Mouse (Mus musculus): ENCODE data around the gene Adamts8. TPM values are rescaled to one million over a fixed set of nuclear protein-coding genes. Genes with fewer than 3 reads are reported as not detected.
A peak's percentile ranks its signal among the peaks of the same experiment; 100 is the strongest.

The Adamts8 gene
- polyA plus RNA-seq, 1 experiment from 2014 or later = 11.2 TPM

DNA sequence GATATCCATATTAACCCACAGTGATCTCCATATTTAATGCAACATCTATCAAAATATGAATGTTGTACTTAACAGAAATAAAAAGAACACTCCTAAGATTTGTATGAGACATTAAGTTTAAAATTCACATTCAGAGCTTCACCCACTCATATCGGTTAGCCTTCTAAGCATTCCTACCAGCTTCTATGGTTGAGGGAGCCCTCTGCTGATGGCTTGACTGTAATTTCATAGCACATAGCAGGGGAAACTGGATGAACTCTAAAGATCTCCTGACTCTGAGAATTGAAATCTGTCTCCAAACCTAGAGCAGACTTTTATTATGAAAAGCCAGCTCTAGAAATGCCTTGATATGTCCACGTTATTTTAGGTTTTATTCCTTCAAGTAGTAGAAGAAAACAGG lies 38.1 kb downstream of the Adamts8 start:
- ATAC-seq (replicated peaks; ENCODE audit: insufficient number of reproducible peaks, insufficient read depth, low FRiP score, low read depth) = no peak
- Histone ChIP-seq H3K27me3 (no peaks in the 10 kb centered on the region), H3K27ac (peak overlapping the region; percentile 51), H3K4me1 (replicated peaks) (peaks cover 14% of the 10 kb centered on the region), H3K4me2 (no peak overlapping the region), H3K36me3 (no peaks in the 10 kb centered on the region), H3K9ac (no peak overlapping the region), H3K4me3 (no peak overlapping the region), H3K9me3 (replicated peaks) (no peaks in the 10 kb centered on the region; the same call in 1 of the 2 replicates)
- 36% methylated on average over 2 of the region's 2 CpGs for WGBS

DNA sequence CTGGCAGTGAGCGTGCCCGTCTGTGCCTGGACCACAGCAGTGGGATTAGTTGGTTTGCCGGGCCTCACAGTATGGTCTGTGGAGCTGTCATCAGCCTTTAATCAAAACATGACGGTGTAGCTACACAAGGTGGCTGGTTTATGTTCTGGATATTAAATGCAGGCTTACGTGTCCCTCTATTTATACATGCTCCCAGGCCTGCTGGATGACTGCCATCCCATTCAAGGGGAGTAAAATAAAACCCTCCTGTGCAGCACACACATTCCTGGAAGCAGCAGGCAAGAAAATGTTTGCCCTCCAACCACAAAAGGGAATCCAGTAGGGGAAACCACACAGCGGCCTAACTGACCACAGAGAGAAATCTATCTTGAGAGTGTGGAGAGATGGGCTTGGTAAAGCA lies 43.4 kb downstream of the Adamts8 start:
- Histone ChIP-seq H3K4me2 (no peak overlapping the region), H3K4me1 (replicated peaks) (peaks cover 17% of the 10 kb centered on the region), H3K9ac (no peak overlapping the region), H3K36me3 (no peaks in the 10 kb centered on the region), H3K27ac (peak overlapping the region; percentile 90), H3K9me3 (replicated peaks) (no peaks in the 10 kb centered on the region), H3K4me3 (no peak overlapping the region), H3K27me3 (no peaks in the 10 kb centered on the region)
- 23% methylated on average over 6 of the region's 6 CpGs for WGBS
- ATAC-seq (replicated peaks; ENCODE audit: insufficient number of reproducible peaks, insufficient read depth, low FRiP score, low read depth) = peak; percentile 92

DNA sequence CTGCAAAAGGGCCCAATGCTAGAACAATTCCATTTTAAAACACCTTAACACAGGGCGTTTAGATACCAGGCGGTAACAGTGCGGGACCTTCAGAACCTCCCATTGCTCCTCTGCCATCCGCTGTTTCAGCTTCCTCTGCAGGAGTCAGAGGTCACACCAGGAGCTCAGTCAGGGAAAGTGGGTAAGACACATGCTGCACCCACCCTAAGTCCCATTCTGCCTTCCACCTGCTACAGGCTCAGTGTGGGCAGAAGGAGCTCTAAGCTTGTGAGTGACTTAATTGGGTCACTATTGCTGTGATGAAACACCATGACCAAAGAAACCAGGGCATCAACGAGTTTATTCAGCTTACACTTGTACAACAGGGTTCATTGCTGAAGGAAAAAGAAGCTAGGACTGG lies 50.7 kb downstream of the Adamts8 start:
- WGBS = 84% methylated on average over 5 of the region's 5 CpGs
- Histone ChIP-seq H3K4me2 (no peak overlapping the region), H3K9ac (no peak overlapping the region), H3K4me1 (replicated peaks) (no peaks in the 10 kb centered on the region), H3K27me3 (no peaks in the 10 kb centered on the region), H3K36me3 (no peaks in the 10 kb centered on the region), H3K4me3 (no peak overlapping the region), H3K9me3 (replicated peaks) (no peaks in the 10 kb centered on the region), H3K27ac (no peak overlapping the region)
- ATAC-seq (replicated peaks; ENCODE audit: insufficient number of reproducible peaks, insufficient read depth, low FRiP score, low read depth) = no peak

DNA sequence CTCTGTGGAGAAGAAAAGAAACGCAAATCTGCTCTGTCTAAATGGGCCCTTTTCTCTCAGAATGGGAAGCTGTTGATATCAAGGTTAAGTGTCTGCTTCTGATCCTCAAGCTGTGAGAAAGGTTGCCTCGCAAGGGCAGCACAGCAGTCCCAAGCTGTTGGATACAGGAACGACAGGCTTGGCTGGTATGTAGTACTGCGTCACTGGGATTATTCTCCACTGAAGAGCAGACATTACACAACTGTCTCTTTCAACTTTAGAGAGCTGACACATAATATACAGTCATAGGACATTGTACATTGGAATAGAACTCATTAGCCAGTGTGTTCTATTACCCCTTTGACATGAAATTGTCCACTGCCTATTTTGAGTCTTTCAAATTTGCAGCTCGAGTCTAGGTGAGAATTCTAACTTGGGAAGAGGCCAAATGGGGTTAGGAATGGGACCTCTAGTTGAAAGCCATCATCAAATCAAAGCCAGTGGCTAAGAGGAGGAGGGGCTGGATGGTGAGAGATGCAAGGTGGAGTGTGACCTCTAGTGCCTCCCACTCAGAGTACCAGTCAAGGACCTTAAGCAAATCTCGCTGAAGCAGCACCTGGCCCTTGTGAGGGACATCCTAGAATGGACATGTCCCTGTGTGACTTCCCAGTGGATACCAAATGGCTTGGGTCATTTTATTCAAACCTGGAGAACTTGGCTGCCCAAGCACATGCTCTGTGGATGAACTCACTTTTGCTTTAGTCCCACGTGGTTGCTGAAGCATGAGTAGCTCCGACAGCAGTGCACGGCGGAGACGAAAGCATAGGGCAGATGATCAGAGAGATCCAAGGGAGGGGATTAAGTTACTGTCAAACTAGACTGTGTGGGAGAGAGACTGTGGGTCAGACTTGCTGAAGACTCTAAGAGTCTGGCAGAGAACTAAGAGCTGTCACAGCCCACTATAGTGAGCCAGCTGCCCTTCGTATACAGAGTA lies 54.5 kb downstream of the Adamts8 start:
- Histone ChIP-seq H3K9ac (no peak overlapping the region), H3K27ac (no peak overlapping the region), H3K36me3 (no peaks in the 10 kb centered on the region), H3K4me2 (no peak overlapping the region), H3K9me3 (replicated peaks) (no peaks in the 10 kb centered on the region), H3K4me1 (replicated peaks) (peaks cover 9% of the 10 kb centered on the region; the same call in 1 of the 2 replicates), H3K27me3 (no peaks in the 10 kb centered on the region), H3K4me3 (no peak overlapping the region)
- 53% methylated on average over 12 of the region's 12 CpGs for WGBS
- ATAC-seq (replicated peaks; ENCODE audit: insufficient number of reproducible peaks, insufficient read depth, low FRiP score, low read depth) = no peak; the same call in 1 of the 2 replicates

DNA sequence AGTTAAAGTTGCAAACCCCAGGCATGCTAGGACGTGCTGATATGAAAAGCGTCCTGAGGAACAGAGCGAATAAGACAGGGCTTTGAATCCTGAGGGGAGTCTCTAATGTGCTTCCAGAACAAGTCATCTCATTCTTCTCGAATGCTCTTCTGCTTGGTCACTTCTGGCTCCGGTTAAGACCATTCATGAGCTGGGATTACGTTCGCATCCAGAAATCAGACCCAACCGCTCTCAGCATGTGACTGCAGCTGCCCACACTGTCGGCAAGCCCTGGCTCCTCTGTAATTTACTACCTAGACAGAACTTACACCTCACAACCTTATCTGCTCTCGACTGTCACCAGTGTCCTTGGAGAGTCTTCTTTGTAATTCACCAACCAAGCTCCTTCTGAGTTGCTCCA lies 58.3 kb downstream of the Adamts8 start:
- 66% methylated on average over 10 of the region's 10 CpGs for WGBS
- H3K9ac ChIP-seq = no peak overlapping the region
- H3K9me3 ChIP-seq (replicated peaks) = no peaks in the 10 kb centered on the region
- no peak overlapping the region for H3K27ac ChIP-seq
- H3K4me3 ChIP-seq = no peak overlapping the region
- no peak for ATAC-seq (replicated peaks; ENCODE audit: insufficient number of reproducible peaks, insufficient read depth, low FRiP score, low read depth)
- no peaks in the 10 kb centered on the region for H3K27me3 ChIP-seq
- H3K4me1 ChIP-seq (replicated peaks) = peaks cover 9% of the 10 kb centered on the region; the same call in 1 of the 2 replicates
- no peak overlapping the region for H3K4me2 ChIP-seq
- no peaks in the 10 kb centered on the region for H3K36me3 ChIP-seq

DNA sequence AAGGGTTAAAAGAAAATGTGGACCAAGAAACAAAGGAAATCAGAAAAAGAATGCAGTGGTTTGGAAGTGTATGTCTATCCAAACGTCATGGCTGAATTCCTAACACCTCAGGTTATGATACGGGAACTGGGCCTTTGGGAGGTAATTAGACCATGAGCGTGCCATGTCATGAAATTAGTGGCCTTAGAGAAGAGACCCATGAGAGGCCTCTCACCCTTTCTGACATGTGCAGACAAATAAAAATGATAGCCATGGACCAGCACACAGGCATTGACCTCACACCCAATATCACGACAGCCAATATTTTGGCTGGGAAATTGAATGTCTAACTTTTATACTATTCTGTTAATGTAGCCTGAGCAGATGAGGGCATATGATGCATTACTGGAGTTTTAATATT lies 60.2 kb downstream of the Adamts8 start:
- no peaks in the 10 kb centered on the region for H3K36me3 ChIP-seq
- H3K9ac ChIP-seq = no peak overlapping the region
- 80% methylated on average over 4 of the region's 4 CpGs for WGBS
- no peak overlapping the region for H3K4me2 ChIP-seq
- no peak for ATAC-seq (replicated peaks; ENCODE audit: insufficient number of reproducible peaks, insufficient read depth, low FRiP score, low read depth)
- H3K9me3 ChIP-seq (replicated peaks) = no peaks in the 10 kb centered on the region
- H3K27me3 ChIP-seq = no peaks in the 10 kb centered on the region
- peaks cover 9% of the 10 kb centered on the region; the same call in 1 of the 2 replicates for H3K4me1 ChIP-seq (replicated peaks)
- no peak overlapping the region for H3K27ac ChIP-seq
- H3K4me3 ChIP-seq = no peak overlapping the region

DNA sequence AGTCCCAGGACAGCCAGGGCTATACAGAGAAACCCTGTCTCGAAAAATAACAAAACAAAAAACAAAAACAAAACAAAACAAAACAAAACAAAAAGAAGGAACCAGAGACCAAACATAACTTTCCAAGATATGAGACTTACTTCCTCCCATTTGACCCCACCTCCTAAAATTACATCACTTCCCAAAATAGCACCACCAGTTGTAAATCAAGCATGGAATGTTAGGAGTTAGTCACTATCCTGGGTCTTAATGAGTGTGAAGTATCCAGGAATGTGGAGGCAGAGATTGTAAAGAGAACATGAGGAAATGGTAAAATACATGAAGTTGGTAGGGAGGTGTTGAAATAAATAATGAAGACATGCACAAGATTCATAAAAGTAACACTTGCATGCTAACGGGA lies 67.0 kb downstream of the Adamts8 start:
- Histone ChIP-seq H3K36me3 (no peaks in the 10 kb centered on the region), H3K4me2 (no peak overlapping the region), H3K9ac (no peak overlapping the region), H3K27me3 (no peaks in the 10 kb centered on the region), H3K4me1 (replicated peaks) (peaks cover 10% of the 10 kb centered on the region), H3K27ac (no peak overlapping the region), H3K4me3 (no peak overlapping the region), H3K9me3 (replicated peaks) (no peaks in the 10 kb centered on the region)
- 65% methylated on average over 2 of the region's 2 CpGs for WGBS
- ATAC-seq (replicated peaks; ENCODE audit: insufficient number of reproducible peaks, insufficient read depth, low FRiP score, low read depth) = no peak

DNA sequence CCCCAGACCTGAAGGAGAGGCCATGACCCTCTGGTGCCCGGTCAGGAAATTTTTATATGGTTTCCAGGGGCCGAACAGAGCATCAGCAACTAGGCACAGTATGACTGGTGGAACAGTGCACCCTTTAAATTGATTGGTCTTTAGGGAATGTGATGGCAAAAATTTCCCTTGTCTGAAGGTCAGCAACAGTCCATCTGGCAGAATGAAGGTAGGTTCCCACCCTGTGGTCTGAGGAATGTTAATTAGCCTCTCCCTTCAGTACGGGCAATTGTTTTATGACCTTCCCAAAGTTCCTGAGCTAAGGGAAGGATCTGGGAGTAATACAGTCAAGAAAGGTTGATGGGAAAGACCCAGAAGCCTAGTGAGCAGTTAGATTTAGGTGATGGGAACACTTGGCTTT lies 67.7 kb downstream of the Adamts8 start:
- ATAC-seq (replicated peaks; ENCODE audit: insufficient number of reproducible peaks, insufficient read depth, low FRiP score, low read depth) = no peak

DNA sequence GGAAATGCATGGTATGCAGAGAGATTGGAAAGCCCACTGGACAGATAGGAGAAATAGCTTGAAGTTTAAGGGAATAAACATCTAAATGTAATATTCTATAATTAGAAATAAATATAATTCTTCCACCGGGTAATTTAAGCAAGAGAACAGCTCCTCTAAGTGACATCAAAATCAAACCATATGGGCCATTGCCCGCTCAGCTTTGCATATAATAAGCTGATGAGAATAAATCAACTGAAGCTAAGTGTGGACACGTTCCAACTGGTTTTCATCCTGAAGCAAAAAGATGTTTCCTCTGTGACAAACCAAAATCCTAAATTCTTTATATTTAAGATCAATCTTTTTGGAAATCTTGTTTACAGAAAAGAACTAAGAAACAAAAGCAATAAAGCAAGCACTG lies 68.4 kb downstream of the Adamts8 start:
- no peaks in the 10 kb centered on the region for H3K36me3 ChIP-seq
- no peak for ATAC-seq (replicated peaks; ENCODE audit: insufficient number of reproducible peaks, insufficient read depth, low FRiP score, low read depth)
- H3K9ac ChIP-seq = no peak overlapping the region
- H3K4me3 ChIP-seq = no peak overlapping the region
- H3K4me2 ChIP-seq = no peak overlapping the region
- no peaks in the 10 kb centered on the region for H3K27me3 ChIP-seq
- WGBS = 74% methylated on average over 3 of the region's 3 CpGs
- peaks cover 10% of the 10 kb centered on the region for H3K4me1 ChIP-seq (replicated peaks)
- H3K9me3 ChIP-seq (replicated peaks) = no peaks in the 10 kb centered on the region
- H3K27ac ChIP-seq = 0 out of 2 replicates have a peak overlapping the region, but pooled peaks have one; percentile 57

More for the DNA sequence above, 67.7 kb downstream of the Adamts8 start:
- Histone ChIP-seq H3K36me3 (no peaks in the 10 kb centered on the region), H3K27me3 (no peaks in the 10 kb centered on the region), H3K27ac (no peak overlapping the region), H3K4me3 (no peak overlapping the region), H3K9me3 (replicated peaks) (no peaks in the 10 kb centered on the region), H3K4me2 (no peak overlapping the region), H3K9ac (no peak overlapping the region), H3K4me1 (replicated peaks) (peaks cover 10% of the 10 kb centered on the region)
- WGBS = 65% methylated on average over 3 of the region's 3 CpGs

DNA sequence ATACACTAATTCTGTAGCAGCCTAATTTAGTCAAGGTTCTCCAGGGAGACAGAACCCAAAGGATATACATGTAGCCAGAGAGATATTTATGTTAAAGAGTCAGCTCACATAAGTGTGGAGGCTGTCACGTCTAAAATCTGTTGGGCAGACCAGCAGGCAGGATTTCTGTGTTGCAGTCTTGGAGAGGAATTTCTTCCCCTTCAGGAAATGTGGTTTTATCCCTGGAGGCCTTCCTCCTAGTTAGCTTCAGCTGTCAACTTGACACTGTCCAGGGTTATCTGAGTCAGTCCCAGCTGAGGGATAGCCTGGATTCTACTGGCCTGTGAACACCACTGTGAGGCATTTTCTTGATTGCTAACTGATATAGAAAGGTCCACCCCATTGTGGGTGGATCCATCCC lies 69.2 kb downstream of the Adamts8 start:
- ATAC-seq (replicated peaks; ENCODE audit: insufficient number of reproducible peaks, insufficient read depth, low FRiP score, low read depth) = peak; percentile 76
- Histone ChIP-seq H3K4me2 (no peak overlapping the region), H3K4me3 (no peak overlapping the region), H3K9me3 (replicated peaks) (no peaks in the 10 kb centered on the region), H3K4me1 (replicated peaks) (peaks cover 10% of the 10 kb centered on the region), H3K36me3 (no peaks in the 10 kb centered on the region), H3K9ac (no peak overlapping the region), H3K27me3 (no peaks in the 10 kb centered on the region), H3K27ac (peak overlapping the region; percentile 57)
- 12% methylated on average over 1 of the region's 1 CpGs for WGBS

DNA sequence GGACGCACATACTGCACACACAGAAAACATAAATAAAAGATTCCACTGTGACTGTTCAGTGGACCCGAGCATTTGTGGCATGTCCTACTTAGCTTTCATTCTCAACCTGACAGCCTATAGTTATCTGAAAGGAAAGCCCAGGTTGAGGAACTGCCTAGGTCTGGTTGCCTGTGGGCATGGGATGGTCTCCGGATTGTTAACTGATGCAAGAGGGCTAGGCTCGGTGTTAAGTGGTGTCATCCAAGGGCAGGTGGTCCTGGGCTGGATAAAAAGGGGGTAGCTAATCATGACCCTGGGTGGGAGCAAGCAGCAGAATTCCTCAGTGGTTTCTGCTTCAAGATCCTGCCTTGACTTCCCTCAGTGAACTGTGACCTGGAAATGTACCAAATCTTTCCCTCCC lies 70.3 kb downstream of the Adamts8 start:
- no peaks in the 10 kb centered on the region for H3K9me3 ChIP-seq (replicated peaks)
- no peak overlapping the region for H3K4me2 ChIP-seq
- WGBS = 84% methylated on average over 4 of the region's 4 CpGs
- H3K36me3 ChIP-seq = no peaks in the 10 kb centered on the region
- H3K27me3 ChIP-seq = no peaks in the 10 kb centered on the region
- ATAC-seq (replicated peaks; ENCODE audit: insufficient number of reproducible peaks, insufficient read depth, low FRiP score, low read depth) = no peak
- peaks cover 10% of the 10 kb centered on the region for H3K4me1 ChIP-seq (replicated peaks)
- H3K27ac ChIP-seq = no peak overlapping the region
- no peak overlapping the region for H3K9ac ChIP-seq
- no peak overlapping the region for H3K4me3 ChIP-seq

DNA sequence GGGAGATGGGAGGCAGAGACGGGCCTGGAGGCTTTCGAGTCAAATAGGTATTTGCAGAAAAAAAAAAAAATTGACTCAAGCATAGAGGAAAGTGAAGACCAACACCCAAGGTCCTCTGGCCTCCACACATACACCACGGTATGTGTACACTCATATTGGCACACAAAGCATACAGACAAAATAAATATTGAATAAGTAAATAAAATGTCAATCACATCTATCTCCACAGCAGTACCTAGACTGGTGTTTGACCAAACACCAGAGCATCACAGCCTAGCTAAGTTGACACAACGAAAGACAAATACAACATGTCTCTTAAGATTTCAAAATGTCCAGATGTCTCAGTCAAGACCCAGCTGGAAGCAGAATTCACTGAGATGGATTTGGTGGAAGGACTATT lies 71.1 kb downstream of the Adamts8 start:
- no peak overlapping the region for H3K27ac ChIP-seq
- H3K4me3 ChIP-seq = no peak overlapping the region
- 82% methylated on average over 4 of the region's 4 CpGs for WGBS
- no peak for ATAC-seq (replicated peaks; ENCODE audit: insufficient number of reproducible peaks, insufficient read depth, low FRiP score, low read depth)
- H3K9ac ChIP-seq = no peak overlapping the region
- H3K36me3 ChIP-seq = no peaks in the 10 kb centered on the region
- H3K4me1 ChIP-seq (replicated peaks) = peaks cover 10% of the 10 kb centered on the region
- H3K27me3 ChIP-seq = no peaks in the 10 kb centered on the region
- H3K9me3 ChIP-seq (replicated peaks) = no peaks in the 10 kb centered on the region
- no peak overlapping the region for H3K4me2 ChIP-seq

All from heart, embryonic 15.5 days (tissue).